Mouse (Mus musculus): ENCODE measurements around the gene Eln. TPM values are rescaled to one million over a fixed set of nuclear protein-coding genes. Genes with fewer than 3 reads are reported as not detected.

Gene Eln
- 10 to 100 TPM; 17.6 to 31.6 TPM for total RNA-seq (2021)
- long read RNA-seq, experiment 1, transcript Eln-201 (37 exons, 3,853 nt) = major isoform, 8 of 9 reads
- long read RNA-seq, experiment 1, partial matches to known transcripts = 0 of 9 reads
- long read RNA-seq, experiment 1, other reads (novel, unspliced or antisense) = 1 of 9 reads
- long read RNA-seq, experiment 2, partial matches to known transcripts = 2 of 4 reads
- long read RNA-seq, experiment 2, other reads (novel, unspliced or antisense) = 0 of 4 reads

GRCm38 (mm10) chr5:134746890-134747511, at the start of gene Eln:
TSS of gene Eln (minus strand) at chr5:134747323.
- DNase-seq = peak; percentile 75
- intact Hi-C loops (cut with DNase I) = no loop called here
- no peak for TF ChIP-seq CTCF (IDR thresholded peaks at IDR 0.05)
- peak within 1 kb of the TSS; percentile 82 for H3K4me3 ChIP-seq
- peak within 1 kb of the TSS; percentile 93 for H3K27ac ChIP-seq

GRCm38 (mm10) chr5:134790080-134790995, 43.2 kb upstream of the Eln start:
- DNase-seq = peak; percentile 51
- no peak for TF ChIP-seq CTCF (IDR thresholded peaks at IDR 0.05)
- intact Hi-C loops (cut with DNase I) = loop anchor here (10.0 kb wide), 1 partner anchor 74 kb away; no protein-coding TSS in a partner anchor
- no peak overlapping the region for H3K4me3 ChIP-seq
- no peak overlapping the region for H3K27ac ChIP-seq

GRCm38 (mm10) chr5:134788237-134788636, 41.1 kb upstream of the Eln start:
- Histone ChIP-seq H3K27ac (no peak overlapping the region), H3K4me3 (no peak overlapping the region)
- intact Hi-C loops (cut with DNase I) = no loop called here
- DNase-seq = peak; percentile 75
- TF ChIP-seq CTCF (IDR thresholded peaks at IDR 0.05) = no peak

- Histone ChIP-seq H3K4me3 (no peak overlapping the region), H3K27ac (peak overlapping the region; percentile 31; the same call in 1 of the 2 replicates)
- intact Hi-C loops (cut with DNase I) = no loop called here
- DNase-seq = peak; percentile 60
- TF ChIP-seq CTCF (IDR thresholded peaks at IDR 0.05) = no peak
Observed at GRCm38 (mm10) chr5:134785691-134786371, 38.7 kb upstream of the Eln start.

GRCm38 (mm10) chr5:134783794-134784193, 36.7 kb upstream of the Eln start:
- Histone ChIP-seq H3K27ac (no peak overlapping the region), H3K4me3 (no peak overlapping the region)
- TF ChIP-seq CTCF (IDR thresholded peaks at IDR 0.05) = no peak
- intact Hi-C loops (cut with DNase I) = no loop called here
- DNase-seq = no peak

- peak; percentile 49 for TF ChIP-seq CTCF (IDR thresholded peaks at IDR 0.05)
- intact Hi-C loops (cut with DNase I) = no loop called here
- no peak overlapping the region for H3K4me3 ChIP-seq
Observed at GRCm38 (mm10) chr5:134780963-134781362, 33.8 kb upstream of the Eln start.

GRCm38 (mm10) chr5:134780146-134780545, 33.0 kb upstream of the Eln start:
- no peak for TF ChIP-seq CTCF (IDR thresholded peaks at IDR 0.05)
- Histone ChIP-seq H3K4me3 (no peak overlapping the region), H3K27ac (no peak overlapping the region)
- DNase-seq = no peak
- intact Hi-C loops (cut with DNase I) = no loop called here

More at GRCm38 (mm10) chr5:134780963-134781362, 33.8 kb upstream of the Eln start:
- DNase-seq = no peak
- no peak overlapping the region for H3K27ac ChIP-seq

- no peak for TF ChIP-seq CTCF (IDR thresholded peaks at IDR 0.05)
- intact Hi-C loops (cut with DNase I) = no loop called here
- H3K27ac ChIP-seq = no peak overlapping the region
- H3K4me3 ChIP-seq = no peak overlapping the region
- DNase-seq = no peak
Observed at GRCm38 (mm10) chr5:134776551-134776950, 29.4 kb upstream of the Eln start.

- intact Hi-C loops (cut with DNase I) = no loop called here
- no peak overlapping the region for H3K27ac ChIP-seq
- DNase-seq = no peak
Observed at GRCm38 (mm10) chr5:134772522-134772921, 25.4 kb upstream of the Eln start.

GRCm38 (mm10) chr5:134771750-134772149, 24.6 kb upstream of the Eln start:
- no peak for DNase-seq
- no peak overlapping the region for H3K4me3 ChIP-seq
- TF ChIP-seq CTCF (IDR thresholded peaks at IDR 0.05) = no peak
- intact Hi-C loops (cut with DNase I) = no loop called here
- peak overlapping the region; percentile 29 for H3K27ac ChIP-seq

More at GRCm38 (mm10) chr5:134772522-134772921, 25.4 kb upstream of the Eln start:
- no peak for TF ChIP-seq CTCF (IDR thresholded peaks at IDR 0.05)
- H3K4me3 ChIP-seq = no peak overlapping the region

GRCm38 (mm10) chr5:134769181-134769580, 22.1 kb upstream of the Eln start:
- Histone ChIP-seq H3K27ac (peak overlapping the region; percentile 43; the same call in 1 of the 2 replicates), H3K4me3 (no peak overlapping the region)
- TF ChIP-seq CTCF (IDR thresholded peaks at IDR 0.05) = no peak
- intact Hi-C loops (cut with DNase I) = no loop called here
- no peak for DNase-seq

GRCm38 (mm10) chr5:134765441-134765840, 18.3 kb upstream of the Eln start:
- peak; percentile 61 for DNase-seq
- TF ChIP-seq CTCF (IDR thresholded peaks at IDR 0.05) = no peak
- 0 out of 2 replicates have a peak overlapping the region, but pooled peaks have one; percentile 24 for H3K27ac ChIP-seq
- intact Hi-C loops (cut with DNase I) = no loop called here
- no peak overlapping the region for H3K4me3 ChIP-seq
